Mouse (Mus musculus): ENCODE data around the gene Rnf44. TPM values are rescaled to one million over a fixed set of nuclear protein-coding genes. Genes with fewer than 3 reads are reported as not detected.

Gene Rnf44
- polyA plus RNA-seq, 1 experiment, result 30.0 TPM

- Histone ChIP-seq H3ac (ENCODE audit: control insufficient read depth, insufficient read length, low read depth) (no peak overlapping the region), H3K27me3 (ENCODE audit: control insufficient read depth, insufficient read depth, insufficient read length) (no peaks in the 10 kb centered on the region), H3K36me3 (ENCODE audit: control insufficient read depth, insufficient read depth) (peaks cover 26% of the 10 kb centered on the region), H3K4me3 (ENCODE audit: insufficient read depth, poor library complexity, severe bottlenecking) (no peak overlapping the region), H3K79me3 (ENCODE audit: low read depth) (peaks cover 46% of the 10 kb centered on the region), H3K79me2 (ENCODE audit: control insufficient read depth, insufficient read depth) (peaks cover 64% of the 10 kb centered on the region)
- TF ChIP-seq MAX (IDR thresholded peaks at IDR 0.05) (no peak), CTCF (IDR thresholded peaks at IDR 0.05; ENCODE audit: control insufficient read depth, insufficient read depth, insufficient read length) (peak; percentile 50)
Observed at GRCm38 (mm10) chr13:54685174-54685573, 8.5 kb downstream of the Rnf44 start.

- peaks cover 32% of the 10 kb centered on the region for H3K36me3 ChIP-seq (ENCODE audit: control insufficient read depth, insufficient read depth)
- H3K27me3 ChIP-seq (ENCODE audit: control insufficient read depth, insufficient read depth, insufficient read length), result no peaks in the 10 kb centered on the region
- peaks cover 38% of the 10 kb centered on the region for H3K79me3 ChIP-seq (ENCODE audit: low read depth)
- H3K79me2 ChIP-seq (ENCODE audit: control insufficient read depth, insufficient read depth), result peaks cover 56% of the 10 kb centered on the region
- no peak overlapping the region for H3K4me3 ChIP-seq (ENCODE audit: insufficient read depth, poor library complexity, severe bottlenecking)
- TF ChIP-seq MYOG (IDR thresholded peaks at IDR 0.05; ENCODE audit: control insufficient read depth, extremely low read depth, insufficient read length), result no peak
- TF ChIP-seq USF1 (IDR thresholded peaks at IDR 0.05; ENCODE audit: low read depth), result no peak
- TF ChIP-seq CEBPB (IDR thresholded peaks at IDR 0.05; ENCODE audit: low read depth), result no peak
- TF ChIP-seq FOSL1 (IDR thresholded peaks at IDR 0.05; ENCODE audit: insufficient read depth, low read length, poor library complexity, severe bottlenecking), result no peak
- no peak for TF ChIP-seq MYOD1 (IDR thresholded peaks at IDR 0.05; ENCODE audit: control insufficient read depth, insufficient read length, low read depth)
- TF ChIP-seq CTCF (IDR thresholded peaks at IDR 0.05; ENCODE audit: control insufficient read depth, insufficient read depth, insufficient read length), result no peak
- TF ChIP-seq MAX (IDR thresholded peaks at IDR 0.05), result no peak
- H3ac ChIP-seq (ENCODE audit: control insufficient read depth, insufficient read length, low read depth), result no peak overlapping the region
Observed at GRCm38 (mm10) chr13:54684140-54684896, 9.4 kb downstream of the Rnf44 start.

- Histone ChIP-seq H3K36me3 (ENCODE audit: control insufficient read depth, insufficient read depth) (peaks cover 39% of the 10 kb centered on the region), H3ac (ENCODE audit: control insufficient read depth, insufficient read length, low read depth) (no peak overlapping the region)
- no peak for TF ChIP-seq USF1 (IDR thresholded peaks at IDR 0.05; ENCODE audit: low read depth)
- no peak for TF ChIP-seq MYOG (IDR thresholded peaks at IDR 0.05; ENCODE audit: control insufficient read depth, extremely low read depth, insufficient read length)
- TF ChIP-seq FOSL1 (IDR thresholded peaks at IDR 0.05; ENCODE audit: insufficient read depth, low read length, poor library complexity, severe bottlenecking), result no peak
- no peak for TF ChIP-seq CEBPB (IDR thresholded peaks at IDR 0.05; ENCODE audit: low read depth)
- TF ChIP-seq CTCF (IDR thresholded peaks at IDR 0.05; ENCODE audit: control insufficient read depth, insufficient read depth, insufficient read length), result no peak
- TF ChIP-seq MYOD1 (IDR thresholded peaks at IDR 0.05; ENCODE audit: control insufficient read depth, insufficient read length, low read depth), result no peak
- no peak for TF ChIP-seq MAX (IDR thresholded peaks at IDR 0.05)
Observed at GRCm38 (mm10) chr13:54683301-54683700, 10.4 kb downstream of the Rnf44 start.

GRCm38 (mm10) chr13:54681291-54681690 is 12.4 kb downstream of the Rnf44 start:
- Histone ChIP-seq H3ac (ENCODE audit: control insufficient read depth, insufficient read length, low read depth) (no peak overlapping the region), H3K36me3 (ENCODE audit: control insufficient read depth, insufficient read depth) (peaks cover 39% of the 10 kb centered on the region), H3K79me2 (ENCODE audit: control insufficient read depth, insufficient read depth) (peaks cover 34% of the 10 kb centered on the region), H3K27me3 (ENCODE audit: control insufficient read depth, insufficient read depth, insufficient read length) (no peaks in the 10 kb centered on the region), H3K79me3 (ENCODE audit: low read depth) (peaks cover 24% of the 10 kb centered on the region), H3K4me3 (ENCODE audit: insufficient read depth, poor library complexity, severe bottlenecking) (no peak overlapping the region)
- TF ChIP-seq MYOD1 (IDR thresholded peaks at IDR 0.05; ENCODE audit: control insufficient read depth, insufficient read length, low read depth) (no peak), MAX (IDR thresholded peaks at IDR 0.05) (no peak), CEBPB (IDR thresholded peaks at IDR 0.05; ENCODE audit: low read depth) (no peak), CTCF (IDR thresholded peaks at IDR 0.05; ENCODE audit: control insufficient read depth, insufficient read depth, insufficient read length) (no peak), FOSL1 (IDR thresholded peaks at IDR 0.05; ENCODE audit: insufficient read depth, low read length, poor library complexity, severe bottlenecking) (no peak), USF1 (IDR thresholded peaks at IDR 0.05; ENCODE audit: low read depth) (no peak), MYOG (IDR thresholded peaks at IDR 0.05; ENCODE audit: control insufficient read depth, extremely low read depth, insufficient read length) (no peak)

More at GRCm38 (mm10) chr13:54683301-54683700, 10.4 kb downstream of the Rnf44 start:
- Histone ChIP-seq H3K79me3 (ENCODE audit: low read depth) (peaks cover 32% of the 10 kb centered on the region), H3K79me2 (ENCODE audit: control insufficient read depth, insufficient read depth) (peaks cover 46% of the 10 kb centered on the region), H3K27me3 (ENCODE audit: control insufficient read depth, insufficient read depth, insufficient read length) (no peaks in the 10 kb centered on the region), H3K4me3 (ENCODE audit: insufficient read depth, poor library complexity, severe bottlenecking) (no peak overlapping the region)

- TF ChIP-seq FOSL1 (IDR thresholded peaks at IDR 0.05; ENCODE audit: insufficient read depth, low read length, poor library complexity, severe bottlenecking), result no peak
- no peak for TF ChIP-seq CEBPB (IDR thresholded peaks at IDR 0.05; ENCODE audit: low read depth)
- no peak for TF ChIP-seq MYOD1 (IDR thresholded peaks at IDR 0.05; ENCODE audit: control insufficient read depth, insufficient read length, low read depth)
- no peak for TF ChIP-seq USF1 (IDR thresholded peaks at IDR 0.05; ENCODE audit: low read depth)
- TF ChIP-seq MAX (IDR thresholded peaks at IDR 0.05), result no peak
- TF ChIP-seq MYOG (IDR thresholded peaks at IDR 0.05; ENCODE audit: control insufficient read depth, extremely low read depth, insufficient read length), result no peak
- TF ChIP-seq CTCF (IDR thresholded peaks at IDR 0.05; ENCODE audit: control insufficient read depth, insufficient read depth, insufficient read length), result no peak
- Histone ChIP-seq H3K27me3 (ENCODE audit: control insufficient read depth, insufficient read depth, insufficient read length) (no peaks in the 10 kb centered on the region), H3K79me3 (ENCODE audit: low read depth) (peaks cover 15% of the 10 kb centered on the region), H3K36me3 (ENCODE audit: control insufficient read depth, insufficient read depth) (peaks cover 39% of the 10 kb centered on the region), H3K79me2 (ENCODE audit: control insufficient read depth, insufficient read depth) (peaks cover 25% of the 10 kb centered on the region), H3ac (ENCODE audit: control insufficient read depth, insufficient read length, low read depth) (no peak overlapping the region), H3K4me3 (ENCODE audit: insufficient read depth, poor library complexity, severe bottlenecking) (no peak overlapping the region)
Observed at GRCm38 (mm10) chr13:54680184-54680853, 13.4 kb downstream of the Rnf44 start.
